Mouse (Mus musculus): ENCODE results near the gene Ptger4. TPM values are rescaled to one million over a fixed set of nuclear protein-coding genes. Genes with fewer than 3 reads are reported as not detected.

Ptger4 gene
- polyA plus RNA-seq, 1 experiment from 2014 or later: 0.97 TPM

GRCm38 (mm10) chr15:5220491-5220890 lies 23.5 kb downstream of the Ptger4 start:
- no peaks in the 10 kb centered on the region for H3K27me3 ChIP-seq (ENCODE audit: control insufficient read depth, insufficient read depth, low read length)
- no peaks in the 10 kb centered on the region for H3K36me3 ChIP-seq (ENCODE audit: control insufficient read depth, insufficient read depth, low read length)
- no peak overlapping the region for H3K4me2 ChIP-seq (replicated peaks; ENCODE audit: low read depth, low read length)
- DNase-seq (ENCODE audit: low spot score) (no peak), ATAC-seq (ENCODE audit: low FRiP score) (no peak)
- H3K4me3 ChIP-seq (ENCODE audit: low read depth, low read length): no peak overlapping the region
- H3K4me1 ChIP-seq (replicated peaks; ENCODE audit: control insufficient read depth, insufficient read depth, low read length): no peaks in the 10 kb centered on the region
- no peak overlapping the region for H3K27ac ChIP-seq (ENCODE audit: low read depth, low read length)
- 93% methylated on average over 6 of the region's 6 CpGs for WGBS
- no peak overlapping the region for H3K9ac ChIP-seq (ENCODE audit: low read depth, low read length)
- no peaks in the 10 kb centered on the region for H3K9me3 ChIP-seq (ENCODE audit: control insufficient read depth, low read length)

DNA sequence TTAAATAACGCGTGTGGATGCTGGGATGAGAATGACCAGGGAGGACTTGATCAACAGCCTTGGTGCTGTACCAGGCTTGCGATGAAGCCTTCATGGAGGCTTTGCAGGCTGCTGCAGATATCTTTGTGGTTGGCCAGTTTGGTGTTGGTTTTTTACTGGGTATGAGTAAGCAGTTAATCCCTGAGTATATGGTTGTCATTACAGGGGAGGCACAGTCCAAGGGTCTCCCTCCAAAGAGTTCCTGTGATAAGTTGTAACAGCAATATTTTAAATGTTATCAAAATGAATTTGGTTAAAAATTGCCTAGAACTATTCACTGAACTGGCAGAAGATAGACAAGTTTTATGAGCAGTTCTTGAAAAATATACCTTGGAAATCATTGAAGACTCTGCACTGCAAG lies 34.9 kb downstream of the Ptger4 start:
- no peak overlapping the region for H3K9ac ChIP-seq (ENCODE audit: low read depth, low read length)
- WGBS: 95% methylated on average over 3 of the region's 3 CpGs

DNA sequence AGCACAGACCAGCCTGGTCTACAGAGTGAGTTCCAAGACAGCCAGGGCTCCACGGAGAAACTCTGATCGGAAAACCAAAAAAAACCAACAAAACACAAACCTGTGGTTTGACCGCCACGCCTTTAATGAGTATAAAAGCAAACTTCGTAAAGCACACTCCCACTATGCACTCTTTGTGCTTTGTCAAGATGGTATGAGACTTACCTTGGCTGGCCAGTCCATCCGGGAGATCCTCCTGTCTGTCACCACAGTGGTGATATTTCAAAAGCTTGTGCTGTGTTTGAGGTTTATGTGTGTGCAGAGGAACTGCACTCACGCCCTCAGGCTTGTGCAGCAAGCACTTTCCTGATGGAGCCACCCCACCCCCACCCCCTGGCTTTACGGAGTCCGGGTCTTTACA lies 38.8 kb downstream of the Ptger4 start:
- H3K9ac ChIP-seq (ENCODE audit: low read depth, low read length): no peak overlapping the region
- H3K27me3 ChIP-seq (ENCODE audit: control insufficient read depth, insufficient read depth, low read length): no peaks in the 10 kb centered on the region
- WGBS: 90% methylated on average over 9 of the region's 9 CpGs
- no peak for DNase-seq (ENCODE audit: low spot score)
- no peaks in the 10 kb centered on the region for H3K9me3 ChIP-seq (ENCODE audit: control insufficient read depth, low read length)
- H3K27ac ChIP-seq (ENCODE audit: low read depth, low read length): no peak overlapping the region
- no peaks in the 10 kb centered on the region for H3K4me1 ChIP-seq (replicated peaks; ENCODE audit: control insufficient read depth, insufficient read depth, low read length)
- H3K4me3 ChIP-seq (ENCODE audit: low read depth, low read length): no peak overlapping the region
- no peak for ATAC-seq (ENCODE audit: low FRiP score)
- no peak overlapping the region for H3K4me2 ChIP-seq (replicated peaks; ENCODE audit: low read depth, low read length)
- no peaks in the 10 kb centered on the region for H3K36me3 ChIP-seq (ENCODE audit: control insufficient read depth, insufficient read depth, low read length)

More for the DNA sequence above, 34.9 kb downstream of the Ptger4 start:
- DNase-seq (ENCODE audit: low spot score): no peak
- no peak overlapping the region for H3K27ac ChIP-seq (ENCODE audit: low read depth, low read length)
- no peak overlapping the region for H3K4me3 ChIP-seq (ENCODE audit: low read depth, low read length)
- H3K9me3 ChIP-seq (ENCODE audit: control insufficient read depth, low read length): no peaks in the 10 kb centered on the region
- H3K4me1 ChIP-seq (replicated peaks; ENCODE audit: control insufficient read depth, insufficient read depth, low read length): no peaks in the 10 kb centered on the region
- H3K4me2 ChIP-seq (replicated peaks; ENCODE audit: low read depth, low read length): no peak overlapping the region
- no peaks in the 10 kb centered on the region for H3K27me3 ChIP-seq (ENCODE audit: control insufficient read depth, insufficient read depth, low read length)
- no peaks in the 10 kb centered on the region; the same call in 1 of the 2 replicates for H3K36me3 ChIP-seq (ENCODE audit: control insufficient read depth, insufficient read depth, low read length)
- no peak for ATAC-seq (ENCODE audit: low FRiP score)

DNA sequence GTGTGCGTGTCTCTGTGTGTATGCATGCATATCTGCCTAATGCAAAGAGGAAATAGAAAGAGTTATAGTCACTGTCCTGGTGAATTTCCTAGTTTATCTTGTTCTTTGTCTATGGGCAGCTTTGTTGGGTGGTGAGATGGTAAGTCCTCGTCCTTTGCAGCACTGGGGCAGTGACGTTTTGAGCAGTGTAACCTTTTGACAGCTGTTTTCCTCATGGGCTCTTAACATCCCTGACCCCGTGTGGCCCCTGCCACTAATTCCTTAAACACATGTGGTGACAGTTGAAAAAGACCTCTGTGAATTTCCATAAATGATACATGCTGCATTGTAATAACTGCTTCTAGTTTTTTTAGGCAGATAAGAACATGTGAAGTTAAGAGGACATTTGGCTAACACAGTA lies 47.3 kb downstream of the Ptger4 start:
- WGBS: 62% methylated on average over 4 of the region's 4 CpGs
- Histone ChIP-seq H3K9me3 (ENCODE audit: control insufficient read depth, low read length) (no peaks in the 10 kb centered on the region), H3K4me3 (ENCODE audit: low read depth, low read length) (no peak overlapping the region), H3K27ac (ENCODE audit: low read depth, low read length) (no peak overlapping the region), H3K4me1 (replicated peaks; ENCODE audit: control insufficient read depth, insufficient read depth, low read length) (no peaks in the 10 kb centered on the region), H3K4me2 (replicated peaks; ENCODE audit: low read depth, low read length) (no peak overlapping the region), H3K27me3 (ENCODE audit: control insufficient read depth, insufficient read depth, low read length) (no peaks in the 10 kb centered on the region), H3K36me3 (ENCODE audit: control insufficient read depth, insufficient read depth, low read length) (no peaks in the 10 kb centered on the region), H3K9ac (ENCODE audit: low read depth, low read length) (no peak overlapping the region)
- no peak for ATAC-seq (ENCODE audit: low FRiP score)
- no peak for DNase-seq (ENCODE audit: low spot score)

- Histone ChIP-seq H3K9me3 (ENCODE audit: control insufficient read depth, low read length) (no peaks in the 10 kb centered on the region), H3K36me3 (ENCODE audit: control insufficient read depth, insufficient read depth, low read length) (no peaks in the 10 kb centered on the region), H3K27ac (ENCODE audit: low read depth, low read length) (no peak overlapping the region), H3K9ac (ENCODE audit: low read depth, low read length) (no peak overlapping the region), H3K4me2 (replicated peaks; ENCODE audit: low read depth, low read length) (no peak overlapping the region), H3K27me3 (ENCODE audit: control insufficient read depth, insufficient read depth, low read length) (no peaks in the 10 kb centered on the region), H3K4me3 (ENCODE audit: low read depth, low read length) (no peak overlapping the region), H3K4me1 (replicated peaks; ENCODE audit: control insufficient read depth, insufficient read depth, low read length) (no peaks in the 10 kb centered on the region)
- DNase-seq (ENCODE audit: low spot score): no peak
- 72% methylated on average over 4 of the region's 4 CpGs for WGBS
- ATAC-seq (ENCODE audit: low FRiP score): no peak
These were observed 47.9 kb downstream of the Ptger4 start for GRCm38 (mm10) chr15:5195987-5196514.

GRCm38 (mm10) chr15:5194931-5195330 lies 49.1 kb downstream of the Ptger4 start:
- DNase-seq (ENCODE audit: low spot score) (no peak), ATAC-seq (ENCODE audit: low FRiP score) (no peak)
- Histone ChIP-seq H3K36me3 (ENCODE audit: control insufficient read depth, insufficient read depth, low read length) (no peaks in the 10 kb centered on the region), H3K9me3 (ENCODE audit: control insufficient read depth, low read length) (no peaks in the 10 kb centered on the region), H3K4me1 (replicated peaks; ENCODE audit: control insufficient read depth, insufficient read depth, low read length) (no peaks in the 10 kb centered on the region), H3K27me3 (ENCODE audit: control insufficient read depth, insufficient read depth, low read length) (no peaks in the 10 kb centered on the region), H3K4me3 (ENCODE audit: low read depth, low read length) (no peak overlapping the region), H3K4me2 (replicated peaks; ENCODE audit: low read depth, low read length) (no peak overlapping the region), H3K9ac (ENCODE audit: low read depth, low read length) (no peak overlapping the region), H3K27ac (ENCODE audit: low read depth, low read length) (no peak overlapping the region)
- 84% methylated on average over 9 of the region's 9 CpGs for WGBS

- no peaks in the 10 kb centered on the region for H3K36me3 ChIP-seq (ENCODE audit: control insufficient read depth, insufficient read depth, low read length)
- ATAC-seq (ENCODE audit: low FRiP score) (no peak), DNase-seq (ENCODE audit: low spot score) (no peak)
- WGBS: 95% methylated on average over 6 of the region's 6 CpGs
- no peaks in the 10 kb centered on the region for H3K9me3 ChIP-seq (ENCODE audit: control insufficient read depth, low read length)
- no peak overlapping the region for H3K9ac ChIP-seq (ENCODE audit: low read depth, low read length)
- H3K27ac ChIP-seq (ENCODE audit: low read depth, low read length): no peak overlapping the region
- no peak overlapping the region for H3K4me2 ChIP-seq (replicated peaks; ENCODE audit: low read depth, low read length)
- H3K4me3 ChIP-seq (ENCODE audit: low read depth, low read length): no peak overlapping the region
- H3K27me3 ChIP-seq (ENCODE audit: control insufficient read depth, insufficient read depth, low read length): no peaks in the 10 kb centered on the region
- H3K4me1 ChIP-seq (replicated peaks; ENCODE audit: control insufficient read depth, insufficient read depth, low read length): no peaks in the 10 kb centered on the region
These were observed 49.5 kb downstream of the Ptger4 start for GRCm38 (mm10) chr15:5194446-5194845.

DNA sequence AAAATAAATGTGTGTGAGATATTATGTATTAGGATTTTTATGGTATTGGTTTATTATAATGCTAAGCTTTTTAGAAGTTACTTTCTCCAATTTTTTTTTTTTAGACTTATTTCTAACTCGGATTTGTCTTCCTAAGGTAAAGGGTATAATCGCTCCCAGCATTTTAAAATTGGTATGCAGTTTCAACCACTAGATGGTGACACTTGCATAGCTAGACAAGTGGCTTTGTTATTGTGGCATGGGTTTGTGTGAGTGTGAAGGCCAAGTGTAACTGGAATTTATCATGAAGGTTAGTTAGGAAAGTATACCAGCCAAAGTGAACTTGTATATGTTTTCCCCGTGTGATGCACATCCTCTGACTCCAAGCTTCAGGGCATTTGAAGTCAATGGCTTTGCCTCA lies 50.2 kb downstream of the Ptger4 start:
- Histone ChIP-seq H3K9me3 (ENCODE audit: control insufficient read depth, low read length) (no peaks in the 10 kb centered on the region), H3K27ac (ENCODE audit: low read depth, low read length) (no peak overlapping the region), H3K4me3 (ENCODE audit: low read depth, low read length) (no peak overlapping the region), H3K27me3 (ENCODE audit: control insufficient read depth, insufficient read depth, low read length) (no peaks in the 10 kb centered on the region), H3K36me3 (ENCODE audit: control insufficient read depth, insufficient read depth, low read length) (no peaks in the 10 kb centered on the region), H3K9ac (ENCODE audit: low read depth, low read length) (no peak overlapping the region), H3K4me1 (replicated peaks; ENCODE audit: control insufficient read depth, insufficient read depth, low read length) (no peaks in the 10 kb centered on the region), H3K4me2 (replicated peaks; ENCODE audit: low read depth, low read length) (no peak overlapping the region)
- WGBS: 85% methylated on average over 3 of the region's 3 CpGs
- ATAC-seq (ENCODE audit: low FRiP score) (no peak), DNase-seq (ENCODE audit: low spot score) (no peak)

DNA sequence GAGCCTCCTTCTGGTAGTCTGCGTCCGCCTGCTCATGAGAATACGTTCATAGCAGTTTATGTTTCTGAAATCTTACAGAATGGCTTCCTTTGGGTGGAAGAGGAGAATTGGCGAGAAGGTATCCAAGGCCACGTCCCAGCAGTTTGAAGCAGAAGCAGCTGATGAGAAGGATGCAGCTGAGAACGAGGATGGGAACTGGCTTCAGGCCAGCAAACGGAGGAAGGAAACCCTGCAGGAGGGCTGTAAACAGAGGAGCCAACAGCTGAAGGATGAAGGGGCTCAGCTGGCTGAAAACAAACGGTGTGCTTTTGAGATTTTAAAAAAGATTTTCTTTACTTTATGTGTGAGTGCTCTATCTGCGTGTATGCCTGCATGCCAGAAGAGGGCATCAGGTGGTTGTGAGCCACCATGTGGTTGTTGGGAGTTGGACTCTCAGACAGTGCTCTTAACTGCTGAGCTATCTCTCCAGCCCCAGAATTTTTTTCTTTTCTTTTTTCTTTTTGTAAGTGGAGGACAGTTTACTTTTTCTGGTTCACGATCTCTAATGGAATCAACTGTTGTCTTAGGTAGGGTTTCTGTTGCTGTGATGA lies 54.4 kb downstream of the Ptger4 start:
- Histone ChIP-seq H3K9ac (ENCODE audit: low read depth, low read length) (no peak overlapping the region), H3K9me3 (ENCODE audit: control insufficient read depth, low read length) (no peaks in the 10 kb centered on the region), H3K36me3 (ENCODE audit: control insufficient read depth, insufficient read depth, low read length) (no peaks in the 10 kb centered on the region), H3K4me1 (replicated peaks; ENCODE audit: control insufficient read depth, insufficient read depth, low read length) (no peaks in the 10 kb centered on the region), H3K27ac (ENCODE audit: low read depth, low read length) (no peak overlapping the region), H3K4me2 (replicated peaks; ENCODE audit: low read depth, low read length) (no peak overlapping the region), H3K27me3 (ENCODE audit: control insufficient read depth, insufficient read depth, low read length) (no peaks in the 10 kb centered on the region), H3K4me3 (ENCODE audit: low read depth, low read length) (no peak overlapping the region)
- no peak for DNase-seq (ENCODE audit: low spot score)
- no peak for ATAC-seq (ENCODE audit: low FRiP score)
- WGBS: 74% methylated on average over 10 of the region's 10 CpGs

All from hindbrain, embryonic 11.5 days (tissue).